8 mouse cellular contexts compared by ENCODE assay signal in genomic region chr1:156741482-156742411, GRCm38 (mm10). TPM values are rescaled to one million over a fixed set of nuclear protein-coding genes. Genes with fewer than 3 reads are reported as not detected.
DNase-seq lines count a peak whose midpoint lies in the region; ATAC-seq lines count a peak whose summit lies in the region.

No protein-coding gene starts in this region.

- H3K27ac ChIP-seq in forebrain, embryonic 12.5 days: no peak overlapping the region
- H3K27ac ChIP-seq in hindbrain, embryonic 12.5 days: no peak overlapping the region

- H3K4me1 ChIP-seq in forebrain, embryonic 12.5 days: no peaks in the 10 kb centered on the region
- H3K4me1 ChIP-seq in hindbrain, embryonic 12.5 days: no peaks in the 10 kb centered on the region

- no peak overlapping the region for H3K4me2 ChIP-seq in forebrain, embryonic 12.5 days
- H3K4me2 ChIP-seq in hindbrain, embryonic 12.5 days (replicated peaks): no peak overlapping the region

- peak; percentile 49 for DNase-seq in MEL-GATA-1-ER (ENCODE audit: extremely low read depth, low read depth)
- DNase-seq in c-Kit-positive CD71-positive TER-119-negative erythroid progenitor cells, embryonic 14.5 days (ENCODE audit: low read depth): peak; percentile 68
- peak; percentile 69 to 70 for DNase-seq in left cerebral cortex, adult 18-20 months (ENCODE audit: low spot score in 2 of 2)
- peak; percentile 43 for DNase-seq in retina, postnatal 7 days (ENCODE audit: low read depth, low spot score)
- DNase-seq in urinary bladder, postnatal 25 days (ENCODE audit: low spot score): peak; percentile 52

- 71% methylated on average over 11 of the region's 11 CpGs for WGBS in forebrain, embryonic 12.5 days
- 62% methylated on average over 11 of the region's 11 CpGs for WGBS in hindbrain, embryonic 12.5 days

- H3K4me3 ChIP-seq in forebrain, embryonic 12.5 days (replicated peaks): no peak overlapping the region
- no peak overlapping the region for H3K4me3 ChIP-seq in hindbrain, embryonic 12.5 days

- no peak overlapping the region for H3K9ac ChIP-seq in forebrain, embryonic 12.5 days
- H3K9ac ChIP-seq in hindbrain, embryonic 12.5 days: no peak overlapping the region

- no peaks in the 10 kb centered on the region for H3K9me3 ChIP-seq in forebrain, embryonic 12.5 days
- H3K9me3 ChIP-seq in hindbrain, embryonic 12.5 days (replicated peaks): no peaks in the 10 kb centered on the region

- no peaks in the 10 kb centered on the region for H3K36me3 ChIP-seq in forebrain, embryonic 12.5 days (replicated peaks)
- no peaks in the 10 kb centered on the region for H3K36me3 ChIP-seq in hindbrain, embryonic 12.5 days

- H3K27me3 ChIP-seq in forebrain, embryonic 12.5 days: no peaks in the 10 kb centered on the region
- no peaks in the 10 kb centered on the region for H3K27me3 ChIP-seq in hindbrain, embryonic 12.5 days

- ATAC-seq in forebrain, embryonic 12.5 days (ENCODE audit: low FRiP score): peak; percentile 57
- ATAC-seq in hindbrain, embryonic 12.5 days (ENCODE audit: low FRiP score): peak; percentile 56
- ATAC-seq in megakaryocyte, adult 5-6 weeks (ENCODE audit: poor library complexity, severe bottlenecking): peak; percentile 84

RNA-seq across cellular contexts. Expression of gene Fam20b, which starts 22.9 kb away (rescaled TPM):
- 24.6 and 26.8 TPM in 2 replicates for polyA plus RNA-seq in forebrain, embryonic 12.5 days (2016; fragmentation: Nextera tagmentation; extraction: Ambion mirVana)
- polyA plus RNA-seq in hindbrain, embryonic 12.5 days (2016; fragmentation: Nextera tagmentation; extraction: Ambion mirVana): 29.7 and 32.1 TPM in 2 replicates
- total RNA-seq in left cerebral cortex, adult 18-20 months (2021): 10 to 100 TPM; 78.2 to 80.1 TPM
- total RNA-seq in megakaryocyte, adult 5-6 weeks (2015): 14.7 and 15.7 TPM in 2 replicates
- 37.9 and 41.6 TPM in 2 replicates for total RNA-seq in megakaryocyte, adult 5-6 weeks (2017)
